Comparison of ENCODE assay signal across 20 mouse cellular contexts in genomic region chr15:28144217-28144616, GRCm38 (mm10). TPM values are rescaled to one million over a fixed set of nuclear protein-coding genes. Genes with fewer than 3 reads are reported as not detected.
A peak's percentile ranks its signal among the peaks of the same experiment; 100 is the strongest.
DNase-seq lines count a peak whose midpoint lies in the region; ATAC-seq and TF ChIP-seq lines count a peak whose summit lies in the region.
"Had no signal": no experiment of that assay in that cellular context is flagged by ENCODE, and none has a peak within 500 bp of the region (broad histone marks: within the 10 kb centered on the region; RNA-seq: fewer than 3 reads in every experiment).

No protein-coding gene starts in this region.

- no peaks in the 10 kb centered on the region for H3K9me3 ChIP-seq in forebrain, postnatal 0 days (ENCODE audit: low read length)
- H3K9me3 ChIP-seq: embryonic facial prominence, embryonic 10.5 days; embryonic facial prominence, embryonic 12.5 days; forebrain, embryonic 13.5 days; forebrain, embryonic 15.5 days had no signal

- H3K4me1 ChIP-seq in forebrain, postnatal 0 days (ENCODE audit: insufficient read depth) = no peaks in the 10 kb centered on the region
- H3K4me1 ChIP-seq: embryonic facial prominence, embryonic 10.5 days; embryonic facial prominence, embryonic 12.5 days; forebrain, embryonic 13.5 days; forebrain, embryonic 15.5 days had no signal

- H3K27me3 ChIP-seq in forebrain, postnatal 0 days (ENCODE audit: insufficient read depth, low read length) = no peaks in the 10 kb centered on the region
- H3K27me3 ChIP-seq: embryonic facial prominence, embryonic 12.5 days; forebrain, embryonic 13.5 days; forebrain, embryonic 15.5 days had no signal

- peak; percentile 69 for ATAC-seq in common myeloid progenitor, adult 5-6 weeks (replicated peaks; ENCODE audit: low read depth, poor library complexity, severe bottlenecking)
- ATAC-seq in granulocyte monocyte progenitor cell, adult 5-6 weeks (replicated peaks; ENCODE audit: poor library complexity, severe bottlenecking) = peak; percentile 27; the same call in 1 of the 2 replicates
- ATAC-seq in megakaryocyte progenitor cell, adult 5-6 weeks (replicated peaks; ENCODE audit: poor library complexity) = peak; percentile 68
- no peak for ATAC-seq in forebrain, postnatal 0 days
- ATAC-seq: forebrain, embryonic 13.5 days; forebrain, embryonic 15.5 days had no signal

- TF ChIP-seq CTCF in forebrain, postnatal 0 days (IDR thresholded peaks at IDR 0.05; ENCODE audit: low read depth) = no peak

- 90% methylated on average over 7 of the region's 7 CpGs for WGBS in forebrain, postnatal 0 days

- no peak for DNase-seq in forebrain, postnatal 0 days
- no peak for DNase-seq in layer of hippocampus, postnatal 14 days (ENCODE audit: low spot score in 2 of 2)
- no peak for DNase-seq in testis, postnatal 10 days (ENCODE audit: low spot score)
- DNase-seq: adrenal gland, adult 2 months; adrenal gland, postnatal 10 days; adrenal gland, postnatal 25 days; cerebellum, adult 11 months; cerebellum, adult 18-20 months; cerebellum, adult 8-10 months; cerebellum, adult 9-11 months; cerebellum, postnatal 14 days; cerebellum, postnatal 36 days had no signal

- no peak overlapping the region for H3K4me3 ChIP-seq in forebrain, postnatal 0 days (ENCODE audit: low read depth, low read length)
- H3K4me3 ChIP-seq: embryonic facial prominence, embryonic 10.5 days; embryonic facial prominence, embryonic 12.5 days; forebrain, embryonic 13.5 days; forebrain, embryonic 15.5 days had no signal

- no peak overlapping the region for H3K9ac ChIP-seq in forebrain, postnatal 0 days
- H3K9ac ChIP-seq: embryonic facial prominence, embryonic 12.5 days; forebrain, embryonic 13.5 days; forebrain, embryonic 15.5 days had no signal

- no peak overlapping the region for H3K27ac ChIP-seq in forebrain, postnatal 0 days (ENCODE audit: low read depth, low read length)
- H3K27ac ChIP-seq: embryonic facial prominence, embryonic 10.5 days; embryonic facial prominence, embryonic 12.5 days; forebrain, embryonic 13.5 days; forebrain, embryonic 15.5 days had no signal

- no peak overlapping the region for H3K4me2 ChIP-seq in forebrain, postnatal 0 days (ENCODE audit: low read depth)
- H3K4me2 ChIP-seq: embryonic facial prominence, embryonic 12.5 days; forebrain, embryonic 13.5 days; forebrain, embryonic 15.5 days had no signal

- no peaks in the 10 kb centered on the region for H3K36me3 ChIP-seq in forebrain, postnatal 0 days (ENCODE audit: insufficient read depth)
- H3K36me3 ChIP-seq: embryonic facial prominence, embryonic 10.5 days; embryonic facial prominence, embryonic 12.5 days; forebrain, embryonic 15.5 days had no signal

RNA-seq across cellular contexts. Expression of gene Dnah5, which starts 59.3 kb away (rescaled TPM):
- not detected in 2 replicates for total RNA-seq in common myeloid progenitor, adult 5-6 weeks (2017)
- total RNA-seq in granulocyte monocyte progenitor cell, adult 5-6 weeks (2014; fragmentation: Nextera tagmentation) = not detected in 2 replicates
- total RNA-seq in granulocyte monocyte progenitor cell, adult 5-6 weeks (2017) = not detected in 2 replicates
- not detected in 2 replicates for total RNA-seq in megakaryocyte progenitor cell, adult 5-6 weeks (2015)
- not detected in 2 replicates for total RNA-seq in megakaryocyte progenitor cell, adult 5-6 weeks (2017)
- total RNA-seq in forebrain, postnatal 0 days (2014; rRNA removed) = 2.0 TPM in 2 replicates
- polyA plus RNA-seq in forebrain, postnatal 0 days (2015; fragmentation: Nextera tagmentation; extraction: Ambion mirVana) = 0.19 and 0.24 TPM in 2 replicates
- total RNA-seq in layer of hippocampus, postnatal 14 days (2021) = 1 to 10 TPM; 3.1 to 3.5 TPM
- total RNA-seq: MEL had no signal
